Mouse (Mus musculus): ENCODE measurements at regions not wholly inside any gene's neighbourhood (a gene's known extent, or its start where the extent isn't known, plus 50 kb on each side); places are given as distances from the start of the nearest gene placed in this dataset.

DNA sequence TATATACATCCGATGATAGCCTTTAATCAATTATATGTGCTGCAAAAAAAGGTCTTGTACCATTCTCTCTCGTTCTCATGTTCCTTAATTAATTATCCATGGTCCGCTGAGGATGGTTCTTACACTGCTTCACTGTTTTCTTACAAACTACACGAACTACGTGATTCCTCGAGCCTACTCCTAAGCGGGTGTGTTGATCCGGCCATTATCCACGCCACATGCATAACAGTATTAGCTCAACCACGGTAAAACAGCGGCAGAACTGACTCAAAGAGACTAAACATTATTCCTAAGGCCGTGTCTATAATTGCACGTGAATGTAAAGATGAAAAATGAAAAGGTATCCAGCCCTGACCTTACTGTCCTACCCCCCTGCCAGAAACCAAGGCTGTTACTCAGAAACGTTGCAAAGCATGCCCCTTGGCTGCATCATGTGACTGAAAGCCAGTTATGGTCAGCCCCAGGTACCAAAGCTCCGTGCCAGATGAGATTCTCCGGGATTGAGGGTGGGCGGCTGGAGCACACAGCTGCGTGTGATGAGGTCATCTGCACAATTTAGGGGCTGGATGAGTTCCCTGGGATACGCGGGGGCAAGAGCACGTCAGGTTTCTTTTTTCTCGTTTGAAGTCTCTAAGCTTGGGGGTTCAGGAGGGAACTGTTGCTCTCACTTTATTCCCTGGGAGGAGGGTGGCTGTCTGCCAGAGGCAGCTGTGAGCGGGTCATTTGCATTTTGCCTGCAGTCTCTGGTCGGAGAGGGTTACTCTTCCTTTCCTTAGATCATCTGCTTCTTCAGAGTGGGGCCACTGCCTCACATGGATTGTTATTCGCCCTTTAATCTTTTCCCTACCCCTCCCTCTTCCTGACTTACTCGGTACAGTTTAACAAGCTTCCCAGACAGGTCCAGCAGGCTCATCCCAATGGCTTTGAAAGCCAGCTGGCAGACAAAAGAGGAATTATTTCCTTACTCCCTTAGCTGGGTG is 384.9 kb downstream of the Mllt3 start:
- H3K4me2 ChIP-seq (ENCODE audit: low read length), result peak overlapping the region; percentile 54
- H3K4me1 ChIP-seq (replicated peaks; ENCODE audit: insufficient read depth, low read length), result 0 out of 2 replicates have a peak, but pooled peaks cover 11% of the 10 kb centered on the region
- no peaks in the 10 kb centered on the region for H3K36me3 ChIP-seq (ENCODE audit: insufficient read depth, low read length)
- no peaks in the 10 kb centered on the region for H3K9me3 ChIP-seq (replicated peaks; ENCODE audit: low read length)
- H3K4me3 ChIP-seq (replicated peaks; ENCODE audit: low read depth, low read length), result peak overlapping the region; percentile 15
- H3K27me3 ChIP-seq (ENCODE audit: insufficient read depth, low read length), result no peaks in the 10 kb centered on the region
- DNase-seq (ENCODE audit: low spot score) (peak; percentile 54), ATAC-seq (replicated peaks; ENCODE audit: low FRiP score, low read depth) (peak; percentile 88)
- H3K9ac ChIP-seq (ENCODE audit: low read depth, low read length), result 0 out of 2 replicates have a peak overlapping the region, but pooled peaks have one; percentile 15
- TF ChIP-seq CTCF (IDR thresholded peaks at IDR 0.05; ENCODE audit: low read depth), result no peak
- H3K27ac ChIP-seq, result no peak overlapping the region
- 8% methylated on average over 26 of the region's 26 CpGs for WGBS

DNA sequence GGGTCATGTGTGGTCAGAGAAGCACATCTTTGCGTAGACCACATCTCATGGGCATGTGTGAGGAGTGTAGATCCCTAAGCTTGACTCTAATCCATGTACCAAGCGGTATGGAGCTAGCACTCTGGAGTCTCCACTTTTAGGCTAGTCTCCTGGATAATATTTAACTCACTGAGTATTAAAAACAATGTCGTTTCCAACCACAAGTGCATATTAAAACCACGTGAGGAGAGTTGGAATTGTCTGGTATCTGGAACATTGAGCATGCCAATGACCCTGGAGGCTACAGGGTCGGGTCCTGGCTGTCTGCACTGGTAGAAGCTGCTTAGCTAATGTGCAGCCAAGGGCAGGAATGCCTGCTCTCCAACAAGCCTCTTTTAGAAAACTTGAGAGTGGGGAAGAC is 391.2 kb downstream of the Mllt3 start:
- ATAC-seq (replicated peaks; ENCODE audit: low FRiP score, low read depth), result no peak; the same call in 1 of the 2 replicates

DNA sequence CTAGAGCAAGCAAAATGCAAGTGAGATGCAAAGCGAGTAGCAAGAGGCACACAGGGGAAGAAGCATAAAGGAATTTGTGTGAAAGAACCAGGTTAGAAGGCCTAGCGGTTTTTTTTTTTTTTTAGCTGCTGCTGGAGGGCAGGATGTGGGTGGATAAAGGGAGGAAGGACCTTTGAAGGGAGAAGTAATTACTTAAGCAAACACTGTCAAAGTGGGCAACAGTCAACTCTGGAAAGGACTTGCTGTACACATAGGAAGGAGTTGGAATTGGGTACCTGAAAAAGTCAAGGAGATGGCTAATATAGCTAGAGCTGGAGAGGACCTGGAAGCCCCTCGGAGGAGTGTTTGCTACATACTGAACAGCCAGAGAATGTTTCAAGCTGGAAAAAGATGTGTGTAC is 391.6 kb downstream of the Mllt3 start:
- no peak overlapping the region for H3K4me3 ChIP-seq (replicated peaks; ENCODE audit: low read depth, low read length)
- ATAC-seq (replicated peaks; ENCODE audit: low FRiP score, low read depth) (no peak), DNase-seq (ENCODE audit: low spot score) (no peak)
- no peaks in the 10 kb centered on the region for H3K36me3 ChIP-seq (ENCODE audit: insufficient read depth, low read length)
- no peak for TF ChIP-seq CTCF (IDR thresholded peaks at IDR 0.05; ENCODE audit: low read depth)
- H3K27me3 ChIP-seq (ENCODE audit: insufficient read depth, low read length), result no peaks in the 10 kb centered on the region
- H3K9me3 ChIP-seq (replicated peaks; ENCODE audit: low read length), result no peaks in the 10 kb centered on the region
- H3K27ac ChIP-seq, result no peak overlapping the region
- H3K4me1 ChIP-seq (replicated peaks; ENCODE audit: insufficient read depth, low read length), result 0 out of 2 replicates have a peak, but pooled peaks cover 4% of the 10 kb centered on the region
- H3K4me2 ChIP-seq (ENCODE audit: low read length), result no peak overlapping the region
- 61% methylated on average over 3 of the region's 3 CpGs for WGBS
- H3K9ac ChIP-seq (ENCODE audit: low read depth, low read length), result no peak overlapping the region

More for the DNA sequence above, 391.2 kb downstream of the Mllt3 start:
- Histone ChIP-seq H3K27me3 (ENCODE audit: insufficient read depth, low read length) (no peaks in the 10 kb centered on the region), H3K4me1 (replicated peaks; ENCODE audit: insufficient read depth, low read length) (0 out of 2 replicates have a peak, but pooled peaks cover 4% of the 10 kb centered on the region), H3K9ac (ENCODE audit: low read depth, low read length) (no peak overlapping the region), H3K4me2 (ENCODE audit: low read length) (no peak overlapping the region), H3K4me3 (replicated peaks; ENCODE audit: low read depth, low read length) (no peak overlapping the region), H3K9me3 (replicated peaks; ENCODE audit: low read length) (no peaks in the 10 kb centered on the region), H3K36me3 (ENCODE audit: insufficient read depth, low read length) (no peaks in the 10 kb centered on the region), H3K27ac (no peak overlapping the region)
- WGBS, result 65% methylated on average over 5 of the region's 5 CpGs
- TF ChIP-seq CTCF (IDR thresholded peaks at IDR 0.05; ENCODE audit: low read depth), result no peak
- no peak for DNase-seq (ENCODE audit: low spot score)

DNA sequence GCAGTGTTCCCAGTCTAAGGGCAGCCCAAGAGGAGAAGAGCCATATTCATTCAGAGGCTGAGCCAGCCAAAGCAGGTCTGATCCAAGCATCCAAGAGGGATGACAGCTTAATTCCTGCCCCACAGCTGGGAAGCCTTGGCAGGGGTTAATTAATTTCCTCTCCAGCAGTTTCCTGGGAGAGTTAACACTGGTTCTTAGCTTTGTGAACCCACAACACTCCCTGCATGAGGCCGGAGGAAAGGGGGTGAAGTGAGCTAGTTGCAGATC is 394.9 kb downstream of the Mllt3 start:
- ATAC-seq (replicated peaks; ENCODE audit: low FRiP score, low read depth), result no peak
- no peak overlapping the region for H3K27ac ChIP-seq
- H3K9ac ChIP-seq (ENCODE audit: low read depth, low read length), result no peak overlapping the region
- no peak for TF ChIP-seq CTCF (IDR thresholded peaks at IDR 0.05; ENCODE audit: low read depth)
- H3K9me3 ChIP-seq (replicated peaks; ENCODE audit: low read length), result no peaks in the 10 kb centered on the region
- no peak overlapping the region for H3K4me3 ChIP-seq (replicated peaks; ENCODE audit: low read depth, low read length)
- WGBS, result 7% methylated on average over 1 of the region's 1 CpGs
- no peak overlapping the region for H3K4me2 ChIP-seq (ENCODE audit: low read length)
- H3K36me3 ChIP-seq (ENCODE audit: insufficient read depth, low read length), result no peaks in the 10 kb centered on the region
- H3K27me3 ChIP-seq (ENCODE audit: insufficient read depth, low read length), result no peaks in the 10 kb centered on the region
- 0 out of 2 replicates have a peak, but pooled peaks cover 4% of the 10 kb centered on the region for H3K4me1 ChIP-seq (replicated peaks; ENCODE audit: insufficient read depth, low read length)
- no peak for DNase-seq (ENCODE audit: low spot score)

DNA sequence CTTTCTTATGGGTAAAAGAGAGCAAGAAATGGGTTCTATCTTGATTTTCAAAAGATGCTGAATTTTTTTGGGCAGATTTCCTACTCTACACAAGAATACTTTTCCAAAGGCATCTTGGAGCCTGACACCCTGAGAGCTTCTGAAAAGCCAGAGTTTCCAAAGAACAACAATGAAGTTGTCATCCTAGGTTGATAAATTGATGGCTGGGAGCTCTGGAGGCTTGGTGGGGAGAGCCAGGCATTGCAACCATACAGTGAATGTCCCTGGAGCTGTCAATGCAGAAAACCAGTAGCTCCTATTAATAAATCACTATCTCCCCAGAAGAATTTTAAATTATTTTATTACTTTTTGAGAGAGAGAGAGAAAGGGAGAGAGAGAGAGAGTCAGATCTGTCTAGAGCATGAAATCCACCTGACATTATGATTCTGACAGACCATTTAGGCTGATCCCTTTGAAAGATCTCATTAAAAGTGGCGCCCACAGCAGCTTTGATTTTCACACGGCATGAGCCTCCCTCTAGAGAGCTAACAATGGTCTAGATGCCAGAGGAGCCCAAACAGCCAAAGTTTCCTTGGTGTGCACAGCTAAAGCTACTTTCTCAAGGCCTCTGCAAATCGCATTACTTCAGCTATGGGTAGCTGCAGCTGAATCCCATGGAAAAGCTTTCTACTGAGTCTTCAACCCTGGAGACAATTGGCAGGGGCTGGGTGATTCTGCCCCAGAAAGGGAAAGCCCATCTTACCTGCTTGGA is 395.4 kb downstream of the Mllt3 start:
- ATAC-seq (replicated peaks; ENCODE audit: low FRiP score, low read depth), result no peak
- 64% methylated on average over 3 of the region's 3 CpGs for WGBS
- 0 out of 2 replicates have a peak, but pooled peaks cover 4% of the 10 kb centered on the region for H3K4me1 ChIP-seq (replicated peaks; ENCODE audit: insufficient read depth, low read length)
- H3K36me3 ChIP-seq (ENCODE audit: insufficient read depth, low read length), result no peaks in the 10 kb centered on the region
- H3K27ac ChIP-seq, result no peak overlapping the region
- no peak overlapping the region for H3K4me3 ChIP-seq (replicated peaks; ENCODE audit: low read depth, low read length)
- no peak overlapping the region for H3K4me2 ChIP-seq (ENCODE audit: low read length)
- DNase-seq (ENCODE audit: low spot score), result peak; percentile 44
- H3K27me3 ChIP-seq (ENCODE audit: insufficient read depth, low read length), result no peaks in the 10 kb centered on the region
- H3K9ac ChIP-seq (ENCODE audit: low read depth, low read length), result no peak overlapping the region
- no peaks in the 10 kb centered on the region for H3K9me3 ChIP-seq (replicated peaks; ENCODE audit: low read length)
- no peak for TF ChIP-seq CTCF (IDR thresholded peaks at IDR 0.05; ENCODE audit: low read depth)

DNA sequence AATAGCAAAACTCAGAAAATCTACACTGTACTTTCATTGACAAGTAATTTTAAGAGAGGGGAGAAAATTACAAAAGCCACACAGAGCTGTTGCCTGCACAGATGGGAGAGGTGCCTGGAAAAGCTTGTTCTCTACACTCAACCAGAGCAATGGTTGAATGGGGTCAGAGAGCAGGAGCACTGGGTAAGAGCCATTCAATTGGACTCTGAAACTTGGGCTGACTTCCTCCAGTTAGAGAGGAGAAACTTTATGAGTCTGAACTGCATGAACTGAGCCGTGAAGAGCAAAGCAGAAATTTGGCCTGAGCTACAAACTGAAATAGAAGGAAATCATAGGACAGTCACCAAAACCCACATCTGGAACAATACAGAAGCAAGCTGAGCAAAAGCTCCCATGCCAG is 380.8 kb upstream of the Slc24a2 start:
- DNase-seq (ENCODE audit: low spot score), result no peak
- no peaks in the 10 kb centered on the region for H3K9me3 ChIP-seq (replicated peaks; ENCODE audit: low read length)
- TF ChIP-seq CTCF (IDR thresholded peaks at IDR 0.05; ENCODE audit: low read depth), result no peak

More for the DNA sequence above, 380.8 kb upstream of the Slc24a2 start:
- ATAC-seq (replicated peaks; ENCODE audit: low FRiP score, low read depth), result no peak
- no peak overlapping the region for H3K4me2 ChIP-seq (ENCODE audit: low read length)
- 40% methylated on average over 1 of the region's 1 CpGs for WGBS
- no peak overlapping the region for H3K9ac ChIP-seq (ENCODE audit: low read depth, low read length)
- no peak overlapping the region for H3K4me3 ChIP-seq (replicated peaks; ENCODE audit: low read depth, low read length)
- H3K36me3 ChIP-seq (ENCODE audit: insufficient read depth, low read length), result no peaks in the 10 kb centered on the region
- no peak overlapping the region for H3K27ac ChIP-seq
- no peaks in the 10 kb centered on the region for H3K27me3 ChIP-seq (ENCODE audit: insufficient read depth, low read length)
- H3K4me1 ChIP-seq (replicated peaks; ENCODE audit: insufficient read depth, low read length), result no peaks in the 10 kb centered on the region
